Mouse (Mus musculus): ENCODE measurements around the gene Banf2. TPM values are rescaled to one million over a fixed set of nuclear protein-coding genes. Genes with fewer than 3 reads are reported as not detected.

The Banf2 gene
- total RNA-seq, 1 experiment: not detected

GRCm38 (mm10) chr2:144094721-144095120 lies 61.9 kb downstream of the Banf2 start:
- no peak overlapping the region for H3K27ac ChIP-seq (ENCODE audit: insufficient read depth, low read depth, low read length, poor library complexity, severe bottlenecking)
- H3K36me3 ChIP-seq (ENCODE audit: control insufficient read depth, insufficient read depth, low read length, poor library complexity, severe bottlenecking): no peaks in the 10 kb centered on the region; the same call in 1 of the 2 replicates
- in situ Hi-C loops (cut with MboI; ENCODE audit: low sequenced_read_pairs in 2 of 2, unreplicated experiment in 2 of 2): no loop called here

DNA sequence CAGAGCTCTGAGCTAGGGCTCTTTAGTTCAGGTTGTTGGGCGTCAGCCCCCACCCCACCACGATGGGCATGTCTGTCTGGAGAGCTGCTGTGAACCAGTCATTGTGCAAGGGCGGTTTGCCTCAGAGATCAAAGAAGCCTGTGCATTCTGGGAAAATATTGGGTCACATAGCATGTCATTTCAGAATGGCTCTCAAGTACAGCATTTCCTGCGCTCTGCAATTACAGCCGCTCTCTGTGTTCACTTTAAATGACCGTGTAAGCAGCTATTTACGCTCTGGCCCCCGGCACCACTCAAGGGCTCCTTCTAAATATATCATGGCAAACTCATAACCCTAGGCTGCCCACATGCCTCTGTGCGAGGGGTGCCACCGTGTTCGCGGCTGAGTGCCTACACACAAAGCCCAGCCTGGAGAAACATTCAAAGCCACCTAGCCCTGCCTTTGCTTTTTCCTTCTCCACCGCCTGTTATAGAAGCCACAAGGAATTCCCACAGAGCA lies 68.7 kb downstream of the Banf2 start:
- in situ Hi-C loops (cut with MboI; ENCODE audit: low sequenced_read_pairs in 2 of 2, unreplicated experiment in 2 of 2): no loop called here
- H3K9ac ChIP-seq (ENCODE audit: insufficient read depth, low read depth, low read length, poor library complexity, severe bottlenecking): no peak overlapping the region
- H3K27ac ChIP-seq (ENCODE audit: insufficient read depth, low read depth, low read length, poor library complexity, severe bottlenecking): no peak overlapping the region
- no peaks in the 10 kb centered on the region for H3K36me3 ChIP-seq (ENCODE audit: control insufficient read depth, insufficient read depth, low read length, poor library complexity, severe bottlenecking)
- no peaks in the 10 kb centered on the region for H3K9me3 ChIP-seq (ENCODE audit: control insufficient read depth, insufficient read depth, low read depth, low read length)
- TF ChIP-seq MAFK (IDR thresholded peaks at IDR 0.05; ENCODE audit: insufficient read depth, low read depth, low read length): no peak
- TF ChIP-seq ZC3H11A (IDR thresholded peaks at IDR 0.05; ENCODE audit: borderline replicate concordance, low read depth, low read length): no peak
- TF ChIP-seq HCFC1 (IDR thresholded peaks at IDR 0.05; ENCODE audit: borderline replicate concordance, insufficient read depth, low read length): no peak
- TF ChIP-seq ZNF384 (IDR thresholded peaks at IDR 0.05; ENCODE audit: low read depth, low read length): no peak
- TF ChIP-seq CHD2 (IDR thresholded peaks at IDR 0.05; ENCODE audit: low read depth, low read length): no peak
- no peak overlapping the region for H3K4me3 ChIP-seq (ENCODE audit: insufficient read depth in 1 of 2, low read depth in 1 of 2, low read length in 2 of 2, poor library complexity in 1 of 2, severe bottlenecking in 1 of 2)
- DNase-seq (ENCODE audit: low read depth, low spot score): no peak
- H3K4me1 ChIP-seq (ENCODE audit: control insufficient read depth in 2 of 2, insufficient read depth in 2 of 2, low read length in 2 of 2, poor library complexity in 1 of 2): no peaks in the 10 kb centered on the region

More at GRCm38 (mm10) chr2:144094721-144095120, 61.9 kb downstream of the Banf2 start:
- Histone ChIP-seq H3K4me1 (ENCODE audit: control insufficient read depth in 2 of 2, insufficient read depth in 2 of 2, low read length in 2 of 2, poor library complexity in 1 of 2) (no peaks in the 10 kb centered on the region), H3K4me3 (ENCODE audit: insufficient read depth in 1 of 2, low read depth in 1 of 2, low read length in 2 of 2, poor library complexity in 1 of 2, severe bottlenecking in 1 of 2) (no peak overlapping the region), H3K9me3 (ENCODE audit: control insufficient read depth, insufficient read depth, low read depth, low read length) (peaks cover 2% of the 10 kb centered on the region; the same call in 1 of the 2 replicates), H3K9ac (ENCODE audit: insufficient read depth, low read depth, low read length, poor library complexity, severe bottlenecking) (no peak overlapping the region)
- DNase-seq (ENCODE audit: low read depth, low spot score): no peak
- no peak for TF ChIP-seq HCFC1 (IDR thresholded peaks at IDR 0.05; ENCODE audit: borderline replicate concordance, insufficient read depth, low read length)

DNA sequence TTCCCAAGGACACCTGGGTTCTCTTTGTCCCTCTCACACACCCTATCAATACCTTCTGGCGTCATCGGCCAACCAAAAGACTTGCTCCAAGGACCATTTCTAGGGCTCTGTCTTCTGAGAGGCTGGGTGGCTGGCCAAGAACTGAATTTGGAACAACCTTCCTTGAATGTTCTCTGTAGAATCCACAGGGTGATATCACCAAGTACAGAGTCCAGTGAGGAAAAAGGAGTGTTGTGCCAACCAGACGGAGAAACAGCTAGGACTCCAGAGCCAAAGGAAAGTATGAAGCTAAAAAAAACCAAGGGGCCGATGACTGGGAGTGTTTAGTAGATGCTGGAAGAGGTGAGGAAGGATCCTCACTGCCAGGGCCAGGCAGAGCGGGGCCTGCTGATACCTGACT lies 74.5 kb downstream of the Banf2 start:
- no peak overlapping the region for H3K4me3 ChIP-seq (ENCODE audit: insufficient read depth in 1 of 2, low read depth in 1 of 2, low read length in 2 of 2, poor library complexity in 1 of 2, severe bottlenecking in 1 of 2)
- H3K4me1 ChIP-seq (ENCODE audit: control insufficient read depth in 2 of 2, insufficient read depth in 2 of 2, low read length in 2 of 2, poor library complexity in 1 of 2): no peaks in the 10 kb centered on the region
- no peak overlapping the region for H3K9ac ChIP-seq (ENCODE audit: insufficient read depth, low read depth, low read length, poor library complexity, severe bottlenecking)
- no peak overlapping the region for H3K27ac ChIP-seq (ENCODE audit: insufficient read depth, low read depth, low read length, poor library complexity, severe bottlenecking)
- in situ Hi-C loops (cut with MboI; ENCODE audit: low sequenced_read_pairs in 2 of 2, unreplicated experiment in 2 of 2): no loop called here
- TF ChIP-seq HCFC1 (IDR thresholded peaks at IDR 0.05; ENCODE audit: borderline replicate concordance, insufficient read depth, low read length) (no peak), MAFK (IDR thresholded peaks at IDR 0.05; ENCODE audit: insufficient read depth, low read depth, low read length) (no peak), ZNF384 (IDR thresholded peaks at IDR 0.05; ENCODE audit: low read depth, low read length) (no peak), CHD2 (IDR thresholded peaks at IDR 0.05; ENCODE audit: low read depth, low read length) (no peak), ZC3H11A (IDR thresholded peaks at IDR 0.05; ENCODE audit: borderline replicate concordance, low read depth, low read length) (no peak)
- H3K36me3 ChIP-seq (ENCODE audit: control insufficient read depth, insufficient read depth, low read length, poor library complexity, severe bottlenecking): no peaks in the 10 kb centered on the region
- no peak for DNase-seq (ENCODE audit: low read depth, low spot score)
- no peaks in the 10 kb centered on the region for H3K9me3 ChIP-seq (ENCODE audit: control insufficient read depth, insufficient read depth, low read depth, low read length)

DNA sequence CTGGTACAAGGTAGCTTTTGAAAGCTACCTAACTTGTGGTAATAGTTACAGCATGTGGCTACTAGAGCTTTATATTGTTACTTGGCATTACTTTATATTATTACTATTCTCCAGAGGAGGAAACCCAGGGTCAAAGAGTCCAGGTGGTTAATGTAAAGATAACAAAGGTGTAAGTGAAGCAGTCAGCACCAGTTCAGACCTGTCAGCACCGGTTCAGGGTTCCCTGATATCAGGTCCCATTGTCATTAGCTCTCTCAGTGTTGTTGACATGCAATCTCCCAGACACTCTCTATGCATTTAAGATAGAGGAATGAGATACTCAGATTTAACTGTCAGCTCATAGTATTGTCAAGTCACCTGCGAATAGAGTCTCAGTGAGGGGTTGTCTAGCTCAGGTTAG lies 75.0 kb downstream of the Banf2 start:
- in situ Hi-C loops (cut with MboI; ENCODE audit: low sequenced_read_pairs in 2 of 2, unreplicated experiment in 2 of 2): no loop called here
- Histone ChIP-seq H3K9me3 (ENCODE audit: control insufficient read depth, insufficient read depth, low read depth, low read length) (no peaks in the 10 kb centered on the region), H3K4me1 (ENCODE audit: control insufficient read depth in 2 of 2, insufficient read depth in 2 of 2, low read length in 2 of 2, poor library complexity in 1 of 2) (no peaks in the 10 kb centered on the region), H3K27ac (ENCODE audit: insufficient read depth, low read depth, low read length, poor library complexity, severe bottlenecking) (no peak overlapping the region), H3K9ac (ENCODE audit: insufficient read depth, low read depth, low read length, poor library complexity, severe bottlenecking) (no peak overlapping the region), H3K36me3 (ENCODE audit: control insufficient read depth, insufficient read depth, low read length, poor library complexity, severe bottlenecking) (no peaks in the 10 kb centered on the region), H3K4me3 (ENCODE audit: insufficient read depth in 1 of 2, low read depth in 1 of 2, low read length in 2 of 2, poor library complexity in 1 of 2, severe bottlenecking in 1 of 2) (no peak overlapping the region)
- TF ChIP-seq HCFC1 (IDR thresholded peaks at IDR 0.05; ENCODE audit: borderline replicate concordance, insufficient read depth, low read length) (no peak), MAFK (IDR thresholded peaks at IDR 0.05; ENCODE audit: insufficient read depth, low read depth, low read length) (no peak), CHD2 (IDR thresholded peaks at IDR 0.05; ENCODE audit: low read depth, low read length) (no peak), ZC3H11A (IDR thresholded peaks at IDR 0.05; ENCODE audit: borderline replicate concordance, low read depth, low read length) (no peak), ZNF384 (IDR thresholded peaks at IDR 0.05; ENCODE audit: low read depth, low read length) (no peak)
- no peak for DNase-seq (ENCODE audit: low read depth, low spot score)

- TF ChIP-seq HCFC1 (IDR thresholded peaks at IDR 0.05; ENCODE audit: borderline replicate concordance, insufficient read depth, low read length): no peak
- TF ChIP-seq ZC3H11A (IDR thresholded peaks at IDR 0.05; ENCODE audit: borderline replicate concordance, low read depth, low read length): no peak
- TF ChIP-seq CHD2 (IDR thresholded peaks at IDR 0.05; ENCODE audit: low read depth, low read length): no peak
- TF ChIP-seq MAFK (IDR thresholded peaks at IDR 0.05; ENCODE audit: insufficient read depth, low read depth, low read length): no peak
- no peak for TF ChIP-seq ZNF384 (IDR thresholded peaks at IDR 0.05; ENCODE audit: low read depth, low read length)
- H3K9me3 ChIP-seq (ENCODE audit: control insufficient read depth, insufficient read depth, low read depth, low read length): no peaks in the 10 kb centered on the region
- no peaks in the 10 kb centered on the region for H3K4me1 ChIP-seq (ENCODE audit: control insufficient read depth in 2 of 2, insufficient read depth in 2 of 2, low read length in 2 of 2, poor library complexity in 1 of 2)
- in situ Hi-C loops (cut with MboI; ENCODE audit: low sequenced_read_pairs in 2 of 2, unreplicated experiment in 2 of 2): no loop called here
- H3K4me3 ChIP-seq (ENCODE audit: insufficient read depth in 1 of 2, low read depth in 1 of 2, low read length in 2 of 2, poor library complexity in 1 of 2, severe bottlenecking in 1 of 2): no peak overlapping the region
- no peak overlapping the region for H3K27ac ChIP-seq (ENCODE audit: insufficient read depth, low read depth, low read length, poor library complexity, severe bottlenecking)
- no peak for DNase-seq (ENCODE audit: low read depth, low spot score)
- no peak overlapping the region for H3K9ac ChIP-seq (ENCODE audit: insufficient read depth, low read depth, low read length, poor library complexity, severe bottlenecking)
- no peaks in the 10 kb centered on the region for H3K36me3 ChIP-seq (ENCODE audit: control insufficient read depth, insufficient read depth, low read length, poor library complexity, severe bottlenecking)
Observed at GRCm38 (mm10) chr2:144108376-144108775, 75.5 kb downstream of the Banf2 start.

Data from ES-E14 (cell line).